Mouse (Mus musculus): ENCODE results near the gene Asic2. TPM values are rescaled to one million over a fixed set of nuclear protein-coding genes. Genes with fewer than 3 reads are reported as not detected.

Asic2 gene
- not detected for polyA plus RNA-seq (2014; fragmentation: Illumina TruSeq; extraction: RNeasy Lipid Tissue Mini Kit (QIAGEN cat#74804); ENCODE audit: low read depth, low replicate concordance)

GRCm38 (mm10) chr11:81968401-81968881, at the start of gene Asic2:
Gene Asic2 (minus strand): TSS chr11:81968457.

DNA sequence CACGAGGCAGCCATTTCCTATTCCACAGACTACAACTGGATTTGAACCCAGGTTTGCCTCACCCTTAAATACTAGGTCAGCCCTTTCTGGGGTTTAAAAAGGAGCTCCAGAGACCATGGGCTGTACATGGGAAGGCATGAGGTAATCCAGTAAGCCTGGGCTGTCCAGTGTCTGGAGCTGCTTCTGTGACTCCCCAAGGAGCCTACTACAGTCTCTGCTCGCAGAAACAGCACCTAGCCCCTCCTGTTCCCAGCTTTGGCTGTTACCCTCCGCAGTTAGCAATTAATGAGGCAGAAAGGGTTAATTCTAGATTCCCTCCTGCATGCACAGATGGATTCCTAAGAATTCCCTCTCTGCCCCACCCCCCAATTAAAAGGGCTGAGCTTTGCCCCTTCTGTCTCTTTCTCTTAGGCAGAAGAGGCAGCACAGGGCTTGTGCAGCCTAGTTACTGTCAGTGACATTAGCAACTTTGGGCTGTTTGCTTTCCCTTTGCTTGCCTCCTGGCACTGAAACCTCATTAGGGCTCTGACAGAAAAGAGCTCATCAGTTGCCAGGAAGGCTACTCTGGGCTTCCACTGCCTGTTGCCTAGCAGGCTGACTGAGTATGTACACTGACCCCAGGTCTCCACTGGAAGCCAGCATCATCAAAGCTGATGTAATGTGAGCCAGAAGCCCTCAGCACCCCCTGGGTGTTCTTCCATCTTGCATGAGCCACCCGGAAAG, 107.8 kb downstream of the Asic2 start, which contains the start of gene 5530401A14Rik:
Gene 5530401A14Rik (plus strand): TSS at position 424 of the 723 bp plus-strand sequence.

GRCm38 (mm10) chr11:80858065-80858464, 1110.2 kb downstream of the Asic2 start, which contains the start of gene Spaca3:
Gene Spaca3 (plus strand): TSS chr11:80858365.

Other genes with a start within 250 kb of the Asic2 start
- gene 5530401A14Rik, start 107.8 kb downstream of the Asic2 start, polyA plus RNA-seq (2014; fragmentation: Illumina TruSeq; extraction: RNeasy Lipid Tissue Mini Kit (QIAGEN cat#74804); ENCODE audit: low read depth, low replicate concordance), result not detected
- gene Ccl2, start 67.1 kb upstream of the Asic2 start, polyA plus RNA-seq (2014; fragmentation: Illumina TruSeq; extraction: RNeasy Lipid Tissue Mini Kit (QIAGEN cat#74804); ENCODE audit: low read depth, low replicate concordance), result 2.8 TPM
- gene Gm17268, start 70.1 kb upstream of the Asic2 start, polyA plus RNA-seq (2014; fragmentation: Illumina TruSeq; extraction: RNeasy Lipid Tissue Mini Kit (QIAGEN cat#74804); ENCODE audit: low read depth, low replicate concordance), result not detected
- not detected for gene Ccl7, start 77.3 kb upstream of the Asic2 start, polyA plus RNA-seq (2014; fragmentation: Illumina TruSeq; extraction: RNeasy Lipid Tissue Mini Kit (QIAGEN cat#74804); ENCODE audit: low read depth, low replicate concordance)
- gene Ccl11, start 89.4 kb upstream of the Asic2 start, polyA plus RNA-seq (2014; fragmentation: Illumina TruSeq; extraction: RNeasy Lipid Tissue Mini Kit (QIAGEN cat#74804); ENCODE audit: low read depth, low replicate concordance), result not detected
- not detected for gene Ccl12, start 133.4 kb upstream of the Asic2 start, polyA plus RNA-seq (2014; fragmentation: Illumina TruSeq; extraction: RNeasy Lipid Tissue Mini Kit (QIAGEN cat#74804); ENCODE audit: low read depth, low replicate concordance)
- not detected for gene Ccl8, start 146.7 kb upstream of the Asic2 start, polyA plus RNA-seq (2014; fragmentation: Illumina TruSeq; extraction: RNeasy Lipid Tissue Mini Kit (QIAGEN cat#74804); ENCODE audit: low read depth, low replicate concordance)